Mouse (Mus musculus) limb, embryonic 14.5 days (tissue): ENCODE data around the gene Large2. TPM values are rescaled to one million over a fixed set of nuclear protein-coding genes. Genes with fewer than 3 reads are reported as not detected.

ENCODE experiments used
- ATAC-seq: fragments of 200-750 bp; cut with Nextera tagmentation; 2 replicates; pipeline ENCODE4 v1.8.0; 2017; ENCODE audit warnings: low read depth, moderate number of reproducible peaks, moderate TSS enrichment; ENCODE audit not compliant: low FRiP score
- DNase-seq: peaks from one replicate; pipeline ENCODE4 v3.0.0-alpha.2; 2015; ENCODE audit warnings: low spot score
- H3K27ac ChIP-seq: fragments of 300-500 bp; sonication (generic); replicated peaks from 2 replicates; pipeline ENCODE4 v1.5.1; 2014; ENCODE audit warnings: low read depth, mild to moderate bottlenecking, low read length, moderate library complexity, mixed read lengths
- H3K27me3 ChIP-seq: fragments of 300-500 bp; sonication (generic); 2 replicates; pipeline ENCODE4 v1.6.1; 2014; ENCODE audit warnings: low read length, mixed read lengths; ENCODE audit not compliant: control insufficient read depth, insufficient read depth
- H3K36me3 ChIP-seq: fragments of 300-500 bp; sonication (generic); 2 replicates; pipeline ENCODE4 v1.6.1; 2014; ENCODE audit warnings: mild to moderate bottlenecking, low read length, moderate library complexity, mixed read lengths; ENCODE audit not compliant: control insufficient read depth, insufficient read depth
- H3K4me1 ChIP-seq: fragments of 300-500 bp; sonication (generic); 2 replicates; pipeline ENCODE4 v1.6.1; 2014; ENCODE audit warnings: antibody characterized with exemption, low read length, mixed read lengths; ENCODE audit not compliant: control insufficient read depth, insufficient read depth
- H3K4me2 ChIP-seq: fragments of 300-500 bp; sonication (generic); replicated peaks from 2 replicates; pipeline ENCODE4 v1.6.1; 2014; ENCODE audit warnings: low read depth, mild to moderate bottlenecking, low read length, moderate library complexity; ENCODE audit not compliant: severe bottlenecking
- H3K4me3 ChIP-seq: fragments of 300-500 bp; sonication (generic); replicated peaks from 2 replicates; pipeline ENCODE4 v1.5.1; 2014; ENCODE audit warnings: low read length
- H3K9ac ChIP-seq: fragments of 300-500 bp; sonication (generic); 2 replicates; pipeline ENCODE4 v1.6.1; 2014; ENCODE audit warnings: mild to moderate bottlenecking, low read depth, low read length, moderate library complexity; ENCODE audit not compliant: severe bottlenecking
- H3K9me3 ChIP-seq: fragments of 300-500 bp; sonication (generic); 2 replicates; pipeline ENCODE4 v1.6.1; 2016; ENCODE audit warnings: low read length; ENCODE audit not compliant: control insufficient read depth
- POLR2A ChIP-seq: fragments of 200-500 bp; IDR thresholded peaks from 2 replicates; pipeline ENCODE4 v1.8.0; 2012; ENCODE audit warnings: inconsistent platforms, mild to moderate bottlenecking, moderate library complexity, borderline replicate concordance; ENCODE audit not compliant: insufficient read depth, insufficient read length; ENCODE audit errors: extremely low read depth
- WGBS: fragments of 180-500 bp; shearing (Covaris S2); extraction: QIAGEN DNeasy Blood & Tissue Kit; methylation state at CpG from one replicate; pipeline ENCODE4 v1.1.7; 2014; 5-methylcytosine and 5-hydroxymethylcytosine counted together
- polyA plus RNA-seq, 2 experiments: library from polyadenylated mRNA; depleted of rRNA in 1 of 2; stranded (reverse) in 1 of 2; unstranded in 1 of 2; fragments of >200 nt; fragmentation: Nextera tagmentation in 1 of 2; extraction: Ambion mirVana in 1 of 2; gene quantifications; 2 replicates each; pipeline versions ENCODE4 v1.2.1 to v1.2.3; 2012 to 2014

The Large2 gene
- polyA plus RNA-seq, 2 experiments: 16.3 to 32.7 TPM

GRCm38 (mm10) chr2:92389645-92390044 is 15.0 kb upstream of the Large2 start:
- 6% methylated on average over 10 of the region's 10 CpGs for WGBS
- H3K36me3 ChIP-seq: peaks cover 26% of the 10 kb centered on the region
- H3K4me1 ChIP-seq: peaks cover 21% of the 10 kb centered on the region
- H3K4me2 ChIP-seq: peak overlapping the region; percentile 64
- H3K9me3 ChIP-seq: no peaks in the 10 kb centered on the region
- peak overlapping the region; percentile 86; the same call in 1 of the 2 replicates for H3K27ac ChIP-seq
- peak overlapping the region; percentile 59 for H3K4me3 ChIP-seq
- DNase-seq (no peak), ATAC-seq (peak; percentile 23)
- H3K27me3 ChIP-seq: no peaks in the 10 kb centered on the region
- TF ChIP-seq POLR2A: no peak
- 0 out of 2 replicates have a peak overlapping the region, but pooled peaks have one; percentile 59 for H3K9ac ChIP-seq

- peaks cover 21% of the 10 kb centered on the region for H3K4me1 ChIP-seq
- TF ChIP-seq POLR2A: peak; percentile 62; the same call in 1 of the 2 replicates
- 1% methylated on average over 55 of the region's 62 CpGs for whole genome bisulfite sequencing
Measured at GRCm38 (mm10) chr2:92388891-92389641, 14.4 kb upstream of the Large2 start.

DNA sequence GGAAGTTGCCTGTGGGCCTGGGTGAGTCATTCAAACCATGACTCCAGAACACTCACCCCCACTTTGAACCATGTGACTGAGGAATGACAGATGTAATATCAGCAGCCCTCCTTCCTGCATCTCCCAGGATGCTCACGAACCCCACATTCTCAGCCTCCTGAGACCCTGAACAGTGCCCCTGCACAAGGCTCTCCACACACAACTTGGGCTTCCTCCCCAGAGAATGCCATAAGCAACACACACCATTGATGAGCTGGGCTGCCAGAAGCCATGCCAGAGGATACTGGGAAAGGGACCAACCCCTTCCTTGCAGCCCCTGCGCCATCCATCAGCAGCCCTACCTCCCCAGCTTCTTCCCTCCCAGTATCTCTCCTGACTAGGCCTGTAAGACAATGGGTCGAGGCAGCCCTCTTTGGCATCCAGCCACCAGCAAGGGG is 13.4 kb upstream of the Large2 start:
- WGBS: 57% methylated on average over 3 of the region's 3 CpGs
- peak overlapping the region; percentile 64 for H3K4me2 ChIP-seq
- TF ChIP-seq POLR2A: no peak
- H3K27ac ChIP-seq: no peak overlapping the region
- H3K9me3 ChIP-seq: no peaks in the 10 kb centered on the region
- peak overlapping the region; percentile 59; the same call in 1 of the 2 replicates for H3K9ac ChIP-seq
- peak overlapping the region; percentile 59 for H3K4me3 ChIP-seq
- H3K27me3 ChIP-seq: no peaks in the 10 kb centered on the region
- ATAC-seq (no peak), DNase-seq (no peak)
- peaks cover 41% of the 10 kb centered on the region for H3K36me3 ChIP-seq
- peaks cover 21% of the 10 kb centered on the region for H3K4me1 ChIP-seq

More at GRCm38 (mm10) chr2:92388891-92389641, 14.4 kb upstream of the Large2 start:
- peak overlapping the region; percentile 86 for H3K27ac ChIP-seq
- H3K27me3 ChIP-seq: no peaks in the 10 kb centered on the region
- peak overlapping the region; percentile 59 for H3K9ac ChIP-seq
- peak; percentile 93 for DNase-seq
- peak; percentile 90 for ATAC-seq
- peak overlapping the region; percentile 59 for H3K4me3 ChIP-seq
- H3K36me3 ChIP-seq: peaks cover 32% of the 10 kb centered on the region
- H3K9me3 ChIP-seq: no peaks in the 10 kb centered on the region
- peak overlapping the region; percentile 64 for H3K4me2 ChIP-seq

DNA sequence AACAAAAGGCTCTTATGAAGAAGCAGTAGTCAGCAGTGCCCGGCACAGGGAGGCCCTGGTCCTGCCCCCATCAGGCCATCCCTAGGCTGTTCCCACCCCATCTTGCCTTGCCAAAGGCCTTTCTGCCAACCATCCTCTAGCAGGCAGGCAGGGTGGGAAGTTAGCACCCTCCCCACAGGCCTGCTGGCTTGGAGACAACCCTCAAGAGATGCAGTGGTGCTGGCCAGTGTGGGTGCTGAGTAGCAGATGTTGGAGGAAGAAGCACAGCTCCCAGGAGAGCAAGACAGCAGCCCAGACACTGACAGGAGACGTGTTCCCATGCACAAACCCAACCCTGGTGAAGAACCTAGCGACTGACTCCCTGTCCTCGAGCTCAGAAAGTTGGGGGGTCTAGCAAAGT is 13.0 kb upstream of the Large2 start:
- Histone ChIP-seq H3K9me3 (no peaks in the 10 kb centered on the region), H3K36me3 (peaks cover 45% of the 10 kb centered on the region), H3K4me2 (no peak overlapping the region), H3K9ac (0 out of 2 replicates have a peak overlapping the region, but pooled peaks have one; percentile 59), H3K27me3 (no peaks in the 10 kb centered on the region), H3K4me1 (peaks cover 18% of the 10 kb centered on the region), H3K27ac (no peak overlapping the region), H3K4me3 (peak overlapping the region; percentile 59; the same call in 1 of the 2 replicates)
- TF ChIP-seq POLR2A: no peak
- 87% methylated on average over 4 of the region's 4 CpGs for WGBS
- DNase-seq (no peak), ATAC-seq (no peak)

- H3K36me3 ChIP-seq: peaks cover 52% of the 10 kb centered on the region
- H3K9ac ChIP-seq: no peak overlapping the region
Measured at GRCm38 (mm10) chr2:92386821-92387570, 12.3 kb upstream of the Large2 start.

More at GRCm38 (mm10) chr2:92386821-92387570, 12.3 kb upstream of the Large2 start:
- ATAC-seq (no peak), DNase-seq (no peak)
- no peak for TF ChIP-seq POLR2A
- H3K4me2 ChIP-seq: no peak overlapping the region
- H3K4me1 ChIP-seq: peaks cover 12% of the 10 kb centered on the region
- WGBS: 90% methylated on average over 27 of the region's 30 CpGs
- H3K27me3 ChIP-seq: no peaks in the 10 kb centered on the region
- no peak overlapping the region for H3K27ac ChIP-seq
- H3K9me3 ChIP-seq: no peaks in the 10 kb centered on the region
- H3K4me3 ChIP-seq: no peak overlapping the region
